Mouse (Mus musculus) gastrocnemius, postnatal 36 days (tissue): ENCODE measurements around the gene Slc24a4. TPM values are rescaled to one million over a fixed set of nuclear protein-coding genes. Genes with fewer than 3 reads are reported as not detected.
"Not testable (repeated sequence)": the region's sequence is repeated elsewhere in the genome, so short reads cannot be mapped to it uniquely, and the experiment has no call there.

Experiments
- DNase-seq, 2 experiments: peaks; one replicate each; pipeline ENCODE4 v3.0.0; 2022
- intact Hi-C: fragments of 180-260 bp; cut with DNase I; formaldehyde crosslinking; loops from one replicate; pipeline ENCODE4 v1.15.1; 2025
- total RNA-seq, 2 experiments: library from RNA; stranded (reverse); gene quantifications; 2 replicates each; pipeline ENCODE4 v1.2.3; 2021

Slc24a4 gene
- total RNA-seq, 2 experiments from 2014 or later, result not detected

DNA sequence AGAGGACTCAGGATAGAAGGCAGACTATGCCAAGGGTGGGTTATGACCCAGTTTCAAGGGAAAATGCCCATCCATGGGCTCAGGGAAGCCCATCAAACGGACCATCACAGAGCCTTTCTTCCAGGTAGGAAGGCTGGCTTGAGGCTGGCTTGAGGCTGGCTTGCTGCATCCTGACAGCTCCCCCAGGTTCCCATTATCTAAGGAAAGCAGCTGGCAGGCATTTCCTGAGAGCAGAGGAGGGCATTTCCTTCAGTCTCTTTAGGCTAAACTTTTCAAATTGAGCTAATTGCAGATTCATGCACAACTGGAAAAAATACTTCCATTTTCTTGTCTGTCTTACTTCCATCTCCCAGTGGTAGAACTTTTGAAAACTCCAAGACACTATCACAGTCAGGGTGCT is 26.3 kb downstream of the Slc24a4 start:
- intact Hi-C loops, result no loop called here
- no peak for DNase-seq

DNA sequence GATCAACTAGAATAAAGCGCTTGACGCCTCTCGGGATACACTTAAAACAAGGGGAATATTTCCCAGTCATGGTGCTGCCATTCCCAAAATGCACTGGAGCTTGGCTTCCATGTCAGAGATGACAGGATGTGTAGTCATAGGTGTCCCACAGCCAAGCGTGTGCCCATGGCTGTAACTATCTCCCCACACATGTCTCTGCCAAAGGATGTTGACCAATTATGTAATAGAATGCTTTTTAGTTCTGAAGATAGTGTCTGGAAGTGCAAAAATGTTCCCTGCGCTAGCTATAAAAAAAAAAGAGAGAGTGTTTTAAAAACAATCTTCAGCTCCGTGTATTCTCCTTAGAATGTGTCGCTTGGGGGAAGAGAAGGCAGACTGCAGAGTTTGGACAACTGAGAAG is 36.1 kb downstream of the Slc24a4 start:
- intact Hi-C loops, result no loop called here
- no peak for DNase-seq

DNA sequence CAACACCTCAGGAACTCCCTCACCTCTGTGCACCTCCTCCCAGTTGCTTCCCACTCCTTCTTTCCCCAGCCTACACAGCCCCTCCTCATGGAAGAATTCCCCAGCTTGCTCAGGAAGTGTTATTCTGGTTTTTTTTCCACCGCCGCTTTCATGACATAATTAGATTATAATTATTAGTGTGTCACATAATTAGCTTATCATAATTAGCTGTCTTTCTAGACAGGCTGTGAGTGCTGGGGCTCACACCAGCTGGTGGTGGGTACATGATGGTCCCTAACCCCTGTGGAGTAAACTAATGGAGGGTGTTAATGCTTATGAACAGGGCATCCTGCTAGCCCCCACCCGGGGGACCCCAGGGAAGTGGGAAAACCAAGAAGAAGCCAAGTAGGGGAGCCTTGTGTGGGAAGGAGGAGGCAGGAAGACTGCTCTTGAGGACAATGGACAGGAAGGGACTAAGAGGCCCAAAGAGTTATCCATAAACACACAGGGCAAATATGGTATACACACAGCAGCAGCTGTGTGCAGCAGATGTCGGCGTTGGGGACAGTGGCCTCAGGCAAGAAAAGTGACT is 38.2 kb downstream of the Slc24a4 start:
- intact Hi-C loops, result no loop called here
- no peak for DNase-seq

DNA sequence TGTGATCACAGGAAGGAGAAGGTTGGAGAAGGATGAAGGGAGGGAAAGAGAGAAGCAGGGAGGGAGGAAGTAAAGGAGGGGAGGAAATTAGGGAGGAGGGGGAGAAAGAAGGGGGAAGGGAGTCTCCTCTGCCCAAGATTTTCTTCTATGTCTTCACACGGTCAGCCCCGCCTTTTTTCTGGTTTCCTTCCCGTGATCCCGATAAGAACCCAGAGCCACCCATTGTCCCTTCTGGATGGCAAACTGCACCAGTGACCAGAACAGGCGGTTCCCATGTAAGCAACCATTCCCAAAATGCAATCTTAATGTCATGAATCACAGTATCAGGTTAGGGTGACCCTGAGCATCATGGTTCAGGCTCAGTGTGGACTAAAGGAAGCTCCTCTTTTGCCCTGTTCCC is 38.8 kb downstream of the Slc24a4 start:
- intact Hi-C loops, result no loop called here
- DNase-seq, result no peak

DNA sequence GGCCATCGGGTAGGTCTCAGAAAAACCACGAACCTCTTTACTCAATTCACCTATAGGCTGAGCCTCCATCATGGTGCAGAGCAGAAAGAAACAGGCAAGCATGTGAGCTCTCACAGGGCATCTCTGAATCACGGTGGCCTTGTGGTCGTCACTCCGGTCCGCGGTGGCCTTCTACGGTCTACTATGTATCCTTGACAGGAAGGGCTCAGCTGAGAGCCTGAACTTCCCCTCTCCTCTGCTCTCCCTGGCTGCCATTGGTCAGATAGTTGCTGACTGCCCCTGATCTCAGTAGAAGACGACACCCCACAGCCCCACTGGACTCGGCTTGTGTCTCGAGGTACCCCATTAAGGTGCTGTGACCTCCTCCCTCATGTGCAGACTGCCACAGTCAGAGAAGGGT is 44.2 kb downstream of the Slc24a4 start:
- DNase-seq, result no peak
- intact Hi-C loops, result no loop called here

DNA sequence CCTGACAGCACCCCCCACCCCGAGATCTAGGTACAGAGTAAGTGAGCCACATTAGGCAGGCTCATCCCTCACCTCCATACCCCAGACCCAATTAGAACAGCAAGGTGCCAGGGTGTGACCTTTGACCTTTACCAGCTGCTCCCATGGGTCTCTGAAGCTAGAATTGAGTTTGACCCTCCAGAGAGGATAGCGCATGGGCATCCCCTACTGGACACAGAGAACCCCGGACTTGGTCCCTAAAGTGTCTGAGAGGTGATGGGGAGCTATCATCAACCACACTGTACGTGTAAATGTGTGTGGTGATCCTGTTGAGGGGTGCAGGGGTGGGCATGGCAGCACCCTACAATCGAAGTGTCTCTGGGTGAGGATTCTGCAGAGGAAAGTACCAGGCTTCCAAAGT is 44.8 kb downstream of the Slc24a4 start:
- DNase-seq, result no peak
- intact Hi-C loops, result no loop called here

DNA sequence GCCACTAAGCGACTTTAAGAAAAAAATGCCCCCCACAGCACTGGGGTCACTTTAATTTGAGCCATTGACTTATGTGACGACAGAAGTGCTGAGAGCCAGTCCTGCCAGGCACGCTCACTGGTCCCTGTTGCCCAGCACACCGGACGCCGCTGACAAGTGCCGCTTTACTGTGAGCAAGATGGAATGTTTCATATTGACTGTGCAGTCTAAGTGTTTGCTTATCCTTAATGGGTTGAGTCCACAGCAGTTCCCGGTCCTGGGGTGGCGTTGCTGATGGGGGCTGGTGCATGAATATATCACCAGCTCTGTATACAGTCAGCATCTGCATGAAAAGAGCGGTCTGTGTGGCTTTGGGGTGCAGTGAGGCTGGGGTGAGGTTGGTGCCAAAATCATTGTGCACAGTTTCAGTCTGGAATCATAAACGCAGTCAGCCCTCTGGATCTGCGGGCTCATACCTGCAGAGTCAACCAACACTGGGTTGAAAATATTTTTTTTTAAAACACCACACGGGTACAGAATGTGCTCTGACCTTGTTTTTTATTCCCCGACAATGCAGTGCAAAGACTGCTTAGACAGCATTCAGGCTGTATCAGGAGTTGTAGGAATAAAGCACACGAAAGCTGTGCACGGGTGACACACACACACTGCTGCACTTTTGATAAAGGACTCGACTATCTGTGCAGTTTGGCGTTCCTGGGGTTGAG is 52.0 kb downstream of the Slc24a4 start:
- DNase-seq, result no peak
- intact Hi-C loops, result loop anchor here (5.0 kb wide), 1 partner anchor 207 kb away; no protein-coding TSS in a partner anchor

DNA sequence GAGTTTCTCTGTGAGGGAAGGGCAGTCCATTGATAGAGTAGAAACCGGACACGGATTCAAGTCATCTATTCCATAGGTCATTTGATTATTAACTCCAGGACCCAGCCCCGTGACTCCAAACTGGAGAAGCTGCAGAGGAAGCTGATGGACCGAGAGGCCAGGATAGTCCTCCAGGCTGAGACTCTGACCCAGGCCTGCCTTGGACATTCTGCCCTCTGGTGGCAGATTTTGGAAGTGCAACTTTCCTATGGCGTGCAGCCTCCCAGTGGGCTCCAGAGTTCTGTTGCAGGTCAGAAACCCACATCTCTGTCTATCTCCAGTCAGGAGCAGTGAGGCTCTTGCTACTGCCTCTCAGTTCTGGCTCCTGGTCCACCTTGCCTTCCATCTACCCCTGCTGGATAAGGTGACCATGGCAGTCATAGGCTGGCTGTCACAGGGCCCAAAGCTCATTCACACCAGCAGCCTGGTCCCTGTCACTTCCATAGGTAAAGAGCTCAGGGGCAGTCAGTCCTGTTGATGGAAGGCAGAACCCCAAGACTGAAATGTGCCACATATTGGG is 53.3 kb downstream of the Slc24a4 start:
- intact Hi-C loops, result loop anchor here (5.0 kb wide), 1 partner anchor 205 kb away; no protein-coding TSS in a partner anchor
- peak in 1 of 2 experiments; percentile 18 for DNase-seq

DNA sequence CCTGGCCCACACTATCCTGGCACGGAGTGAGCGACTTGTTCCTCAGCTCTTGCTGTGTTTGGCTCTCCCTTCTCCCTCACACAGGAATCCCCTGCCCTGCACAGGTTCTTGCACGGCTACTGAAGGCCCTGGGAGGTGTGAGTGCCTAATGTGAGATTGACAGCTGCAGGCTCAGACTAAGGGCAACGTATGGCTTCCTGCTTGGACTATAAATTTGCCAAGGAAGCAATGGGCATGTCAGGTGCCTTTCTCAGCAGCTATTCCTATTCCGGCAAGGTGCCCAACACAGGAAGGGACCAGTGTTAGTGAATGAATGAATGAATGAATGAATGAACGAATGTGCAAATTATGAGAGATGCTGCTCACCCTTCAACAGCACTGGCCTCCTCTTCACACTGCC is 54.1 kb downstream of the Slc24a4 start:
- intact Hi-C loops, result loop anchor here (5.0 kb wide), 1 partner anchor 205 kb away; no protein-coding TSS in a partner anchor
- DNase-seq, result no peak

DNA sequence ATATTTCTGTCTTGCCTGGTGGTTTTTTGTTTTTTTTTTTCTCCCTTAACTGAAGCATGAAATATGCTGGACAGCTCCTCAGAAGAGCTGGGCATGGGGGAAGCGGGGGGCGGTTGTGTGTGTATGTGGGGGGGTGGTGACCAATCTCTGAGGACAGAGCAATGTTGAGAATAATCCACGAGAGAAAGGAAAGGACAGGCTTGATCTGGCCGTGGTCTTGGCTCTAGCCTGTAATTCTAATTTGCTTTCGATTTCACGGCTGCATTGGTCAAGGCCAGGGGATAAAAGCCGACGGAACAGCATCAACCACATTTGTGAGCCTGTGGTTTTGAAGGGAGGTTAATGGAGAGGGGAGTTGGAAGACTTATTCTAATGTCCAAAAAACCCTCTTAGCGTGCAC is 54.7 kb downstream of the Slc24a4 start:
- intact Hi-C loops, result loop anchor here (5.0 kb wide), 1 partner anchor 204 kb away; no protein-coding TSS in a partner anchor
- DNase-seq, result no peak

DNA sequence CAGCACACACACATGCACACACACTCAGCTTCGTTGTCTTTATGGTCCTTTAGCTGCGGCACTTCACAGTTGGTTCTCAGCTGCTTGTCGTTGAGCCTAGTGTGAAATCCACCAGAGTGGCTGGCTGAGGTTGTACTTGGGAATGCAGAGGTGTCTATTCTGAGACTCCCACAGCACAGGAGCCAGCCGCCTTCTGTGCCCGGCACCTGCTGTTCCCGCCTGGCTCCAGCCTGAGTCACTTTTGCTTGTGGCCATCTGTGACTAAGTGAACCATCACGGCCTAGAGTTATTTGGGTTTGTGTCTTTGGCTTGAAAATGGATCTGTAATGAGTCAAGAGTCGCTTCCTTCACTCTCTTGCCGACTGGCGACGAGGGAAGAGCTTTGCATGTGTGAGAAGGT is 62.3 kb downstream of the Slc24a4 start:
- no peak for DNase-seq
- intact Hi-C loops, result no loop called here

DNA sequence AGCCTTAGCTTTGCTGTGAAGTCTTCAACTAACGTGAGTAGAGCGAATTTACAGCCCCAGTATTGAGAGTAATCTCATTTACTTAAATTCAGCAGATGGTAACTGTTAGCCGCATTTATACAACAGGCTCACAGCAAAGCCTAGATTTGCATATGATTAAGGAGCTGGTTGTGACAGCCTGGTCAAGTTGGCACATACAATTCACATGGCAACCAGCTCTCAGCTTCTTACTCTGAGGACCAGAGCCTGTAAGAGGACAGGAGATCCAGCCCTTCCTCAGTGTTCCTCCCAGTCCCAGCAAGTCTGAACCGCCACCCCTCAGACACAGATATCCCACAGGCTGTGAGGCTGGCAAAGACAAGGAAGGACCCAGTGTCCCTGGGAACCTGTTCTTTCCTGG is 73.0 kb downstream of the Slc24a4 start:
- intact Hi-C loops, result no loop called here
- DNase-seq, result no peak

DNA sequence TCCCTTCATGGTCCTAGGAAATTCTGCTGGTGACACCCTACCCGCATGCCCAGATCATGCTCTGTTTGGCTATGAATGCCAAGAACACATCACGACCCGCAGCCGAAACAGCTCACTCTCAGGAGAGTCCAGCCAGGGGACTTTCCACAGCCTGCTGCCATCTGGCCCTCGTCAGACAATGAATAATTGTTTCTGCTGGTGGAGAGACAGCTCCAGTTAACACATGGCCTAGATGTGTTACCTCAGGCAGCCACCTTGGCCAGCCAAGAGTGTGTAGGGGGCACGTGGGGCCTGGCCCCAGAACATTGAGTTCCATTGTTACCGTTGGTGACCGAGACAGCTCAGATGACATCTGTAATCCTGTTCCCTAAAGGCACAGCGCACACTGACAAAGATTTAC is 74.4 kb downstream of the Slc24a4 start:
- intact Hi-C loops, result no loop called here
- DNase-seq, result no peak

DNA sequence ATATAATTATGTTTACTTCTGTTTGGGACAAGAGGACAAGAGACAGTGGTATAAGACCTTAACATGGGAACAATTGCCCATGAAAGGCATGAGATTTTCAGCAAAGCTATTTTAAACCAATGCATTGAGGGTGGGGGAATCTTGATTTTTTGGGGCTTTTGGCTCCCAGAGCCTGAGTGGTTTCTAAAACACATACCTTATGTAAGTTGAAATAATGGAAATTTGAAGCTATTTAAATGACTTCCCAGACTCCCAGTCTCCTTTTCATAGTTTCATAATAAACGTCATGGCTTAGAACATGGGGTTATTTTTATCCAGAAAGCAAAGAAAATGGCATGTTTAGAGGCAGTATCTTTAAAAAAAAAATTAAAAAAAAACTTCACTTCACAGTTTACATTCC is 77.9 kb downstream of the Slc24a4 start:
- no peak for DNase-seq

DNA sequence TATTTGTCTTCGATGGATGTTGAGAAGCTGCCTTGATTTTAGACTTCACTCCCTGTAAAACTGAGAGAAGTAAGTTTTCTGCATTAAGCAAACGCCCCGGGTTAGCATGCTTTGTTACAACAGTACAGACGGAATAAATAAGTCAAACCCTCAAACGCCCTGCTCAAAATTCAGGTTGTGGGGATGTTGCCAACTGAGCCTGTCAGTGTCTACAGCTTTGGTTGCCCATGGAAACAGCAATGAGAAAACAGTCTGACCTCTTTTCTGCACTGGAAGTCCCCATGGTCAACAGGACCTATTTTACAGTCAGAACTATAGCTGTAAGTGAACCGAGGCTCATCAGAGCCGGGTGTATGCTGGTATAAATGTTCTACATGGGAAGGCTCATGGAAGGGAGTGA is 78.7 kb downstream of the Slc24a4 start:
- intact Hi-C loops, result no loop called here
- DNase-seq, result no peak

More for the DNA sequence above, 77.9 kb downstream of the Slc24a4 start:
- intact Hi-C loops, result no loop called here

DNA sequence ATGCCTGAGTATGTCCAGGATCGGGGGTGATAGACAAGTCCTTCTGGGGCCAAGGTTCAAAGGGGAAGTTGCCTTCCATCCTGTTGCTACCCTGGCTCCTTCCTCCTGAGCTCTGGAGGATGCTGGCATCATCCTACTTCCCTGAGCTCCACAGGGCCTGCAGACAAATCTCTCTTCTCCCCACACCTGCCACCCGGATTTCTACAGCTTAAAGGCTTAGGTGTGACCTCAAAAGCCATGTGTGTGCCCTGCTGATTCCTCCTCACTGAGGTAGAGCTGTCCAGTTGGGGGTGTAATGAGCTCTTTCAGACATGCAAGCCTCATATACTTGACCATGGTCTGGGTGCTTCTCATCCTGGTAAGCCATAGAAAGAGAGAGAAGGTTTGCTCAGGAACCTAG is 82.3 kb downstream of the Slc24a4 start:
- intact Hi-C loops, result no loop called here
- no peak for DNase-seq

DNA sequence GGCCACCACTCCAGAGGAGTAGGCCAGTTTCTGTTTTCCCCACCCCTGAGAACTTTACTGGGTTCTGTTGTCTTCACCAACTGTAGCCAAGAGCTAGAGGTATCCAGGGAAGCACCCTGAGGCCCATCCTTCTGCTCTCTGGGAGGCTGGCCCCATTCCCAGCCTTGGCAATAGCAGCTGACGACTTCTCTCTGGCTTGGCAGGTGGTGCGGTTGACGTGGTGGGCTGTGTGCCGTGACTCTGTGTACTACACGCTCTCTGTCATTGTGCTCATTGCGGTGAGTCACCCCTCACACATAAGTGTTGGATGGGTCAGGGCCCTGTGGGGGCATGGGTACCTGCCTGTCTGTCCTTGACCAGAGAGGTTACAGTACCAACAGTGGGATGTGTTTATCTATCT is 94.9 kb downstream of the Slc24a4 start:
- no peak for DNase-seq
- intact Hi-C loops, result no loop called here

DNA sequence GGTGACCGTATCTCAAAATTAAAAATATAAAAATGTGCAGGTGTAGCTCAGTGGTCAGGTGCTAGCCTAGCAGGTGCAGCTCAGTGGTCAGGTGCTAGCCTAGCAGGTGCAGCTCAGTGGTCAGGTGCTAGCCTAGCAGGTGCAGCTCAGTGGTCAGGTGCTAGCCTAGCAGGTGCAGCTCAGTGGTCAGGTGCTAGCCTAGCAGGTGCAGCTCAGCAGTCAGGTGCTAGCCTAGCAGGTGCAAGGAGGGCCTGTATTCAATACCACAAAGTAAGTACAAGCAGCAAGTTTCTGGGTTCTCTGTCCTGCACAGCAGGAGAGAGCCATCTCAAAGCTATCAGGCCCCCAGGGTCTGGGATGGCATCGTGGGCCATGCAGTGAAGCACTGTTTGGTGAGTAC is 95.6 kb downstream of the Slc24a4 start:
- intact Hi-C loops, DNase-seq: not testable (repeated sequence)

DNA sequence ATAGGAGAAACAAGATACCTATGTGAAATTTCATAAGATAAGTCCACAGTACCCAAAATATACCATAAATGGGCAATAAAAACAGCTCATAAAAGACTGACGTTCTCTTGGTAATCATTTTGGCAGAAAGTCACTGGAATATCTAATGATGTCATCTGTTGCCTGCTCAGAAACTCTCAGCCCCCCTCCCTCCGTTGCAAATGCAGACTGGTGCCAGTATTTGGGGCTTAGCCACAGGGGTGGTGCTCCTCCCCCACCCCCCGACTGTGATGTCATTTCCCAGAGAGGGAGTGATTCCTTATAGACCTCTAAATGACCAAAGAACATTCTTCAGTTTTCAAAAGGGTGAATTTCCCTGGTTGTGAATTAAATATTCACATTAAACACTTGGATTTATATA is 96.6 kb downstream of the Slc24a4 start:
- no peak for DNase-seq
- intact Hi-C loops, result no loop called here

DNA sequence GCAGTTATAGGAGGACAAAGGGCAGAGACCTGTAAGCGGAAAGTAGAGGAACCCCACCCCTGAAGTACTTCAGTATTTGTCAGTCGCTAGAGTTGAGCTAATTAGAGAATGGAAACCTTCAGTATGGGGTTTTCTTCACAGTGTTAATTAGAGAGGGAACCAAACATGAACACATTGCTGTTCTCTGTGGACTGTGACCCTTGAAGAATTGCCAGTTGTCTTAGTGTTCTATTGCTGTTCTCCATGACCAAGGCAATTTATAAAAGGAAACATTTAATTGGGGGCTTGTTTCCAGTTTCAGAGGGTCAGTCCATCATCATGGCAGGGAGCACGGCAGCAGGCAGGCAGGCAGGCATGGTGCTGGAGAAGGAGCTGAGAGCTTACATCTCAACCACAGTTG is 107.0 kb downstream of the Slc24a4 start:
- DNase-seq, result no peak
- intact Hi-C loops, result no loop called here

DNA sequence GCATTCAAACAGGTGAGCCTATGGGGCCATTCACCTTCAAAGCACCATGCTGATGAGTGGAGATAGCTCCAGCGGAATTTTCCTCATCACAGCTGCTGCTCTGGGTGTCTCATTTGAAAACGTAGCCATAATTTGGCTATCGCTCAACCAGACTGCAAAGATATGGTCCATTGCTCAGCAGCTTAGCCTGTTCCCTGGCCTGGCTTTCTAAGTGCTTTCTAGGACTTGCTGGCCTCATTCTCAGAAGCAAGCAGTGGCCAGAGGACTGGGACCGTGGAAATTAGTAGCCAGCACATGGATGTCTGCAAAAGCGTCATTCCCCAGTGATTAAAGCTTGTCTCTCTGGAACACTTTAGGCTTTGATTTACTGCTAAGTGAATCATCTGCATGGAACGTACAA is 107.8 kb downstream of the Slc24a4 start:
- intact Hi-C loops, result no loop called here
- no peak for DNase-seq

DNA sequence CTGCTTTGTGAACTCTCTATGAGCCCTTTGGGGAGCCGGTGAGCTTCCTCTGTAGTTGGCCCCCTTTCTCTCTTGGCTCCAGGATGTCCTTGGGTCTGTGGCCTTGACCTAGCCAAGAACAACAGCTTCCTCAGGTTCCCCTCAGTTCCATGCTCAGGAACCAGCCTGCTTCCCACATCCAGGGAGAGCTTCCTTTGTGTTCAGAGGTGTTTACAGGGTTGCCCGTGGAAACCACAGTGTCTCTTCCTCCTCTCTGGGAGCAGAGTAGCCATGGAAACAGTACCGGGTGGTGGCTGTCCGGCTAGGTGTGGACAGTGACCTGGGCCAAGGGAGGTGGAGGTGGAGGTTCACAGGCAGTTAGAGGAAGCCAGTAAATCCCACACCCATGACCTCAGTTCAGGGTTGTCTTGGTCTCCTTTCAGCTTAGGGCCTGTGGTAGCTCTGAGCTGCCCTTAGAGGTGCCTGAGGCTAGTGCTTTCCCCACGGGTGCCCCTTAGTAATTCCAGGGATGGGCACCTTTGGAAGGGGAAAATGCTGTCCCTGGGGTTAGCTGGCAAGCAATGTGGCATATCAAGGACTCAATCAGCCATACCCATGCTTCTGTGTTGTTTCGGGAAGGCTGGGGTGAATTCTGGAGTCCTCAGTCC is 113.7 kb downstream of the Slc24a4 start:
- DNase-seq, result no peak
- intact Hi-C loops, result no loop called here
